ENCODE assay signal across 9 mouse cellular contexts in the genomic region with DNA sequence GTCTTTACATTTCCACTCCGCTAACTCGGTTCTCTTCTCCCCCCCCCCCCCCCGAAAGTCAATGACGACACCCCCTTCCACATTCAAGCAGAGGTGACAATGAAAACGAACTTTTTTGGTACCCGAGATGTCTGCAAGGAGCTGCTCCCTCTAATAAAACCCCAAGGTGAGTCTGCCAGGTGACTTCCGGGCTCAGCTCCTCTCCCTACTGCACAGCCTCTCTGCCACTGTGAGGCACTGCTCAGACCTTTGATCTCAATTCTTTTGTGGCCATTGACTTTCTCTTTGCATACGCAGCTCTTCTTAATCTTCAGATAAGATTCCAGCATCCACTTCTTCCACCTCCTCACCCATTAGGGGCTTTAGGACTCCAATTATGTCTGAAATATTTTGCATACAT. TPM values are rescaled to one million over a fixed set of nuclear protein-coding genes. Genes with fewer than 3 reads are reported as not detected.
DNase-seq lines count a peak whose midpoint lies in the region; ATAC-seq and TF ChIP-seq lines count a peak whose summit lies in the region.
"Had no signal": no experiment of that assay in that cellular context is flagged by ENCODE, and none has a peak within 500 bp of the region (broad histone marks: within the 10 kb centered on the region; RNA-seq: fewer than 3 reads in every experiment).

No protein-coding gene starts in this region.

- 70% methylated on average over 7 of the region's 8 CpGs for WGBS in heart, postnatal 0 days
- 74% methylated on average over 8 of the region's 8 CpGs for WGBS in embryonic facial prominence, embryonic 10.5 days
- WGBS in intestine, embryonic 15.5 days = 65% methylated on average over 8 of the region's 8 CpGs

- H3K27ac ChIP-seq in heart, postnatal 0 days (ENCODE audit: low read depth) = no peak overlapping the region
- H3K27ac ChIP-seq in embryonic facial prominence, embryonic 10.5 days (replicated peaks) = no peak overlapping the region
- H3K27ac ChIP-seq in intestine, embryonic 15.5 days = no peak overlapping the region

- no peaks in the 10 kb centered on the region for H3K27me3 ChIP-seq in heart, postnatal 0 days (ENCODE audit: control insufficient read depth, insufficient read depth, low read length)
- no peaks in the 10 kb centered on the region for H3K27me3 ChIP-seq in embryonic facial prominence, embryonic 10.5 days (replicated peaks; ENCODE audit: low read depth, poor library complexity, severe bottlenecking)
- no peaks in the 10 kb centered on the region for H3K27me3 ChIP-seq in intestine, embryonic 15.5 days (replicated peaks)
- H3K27me3 ChIP-seq in myocyte (ENCODE audit: control insufficient read depth, insufficient read depth, insufficient read length) = no peaks in the 10 kb centered on the region

- H3K4me3 ChIP-seq in heart, postnatal 0 days (ENCODE audit: low read depth, low read length) = no peak overlapping the region
- peak overlapping the region; percentile 81 for H3K4me3 ChIP-seq in embryonic facial prominence, embryonic 10.5 days
- H3K4me3 ChIP-seq in intestine, embryonic 15.5 days (replicated peaks) = peak overlapping the region; percentile 61
- H3K4me3 ChIP-seq in myocyte = peak overlapping the region; percentile 25

- H3K9me3 ChIP-seq in heart, postnatal 0 days (replicated peaks; ENCODE audit: control insufficient read depth, low read length) = no peaks in the 10 kb centered on the region
- no peaks in the 10 kb centered on the region for H3K9me3 ChIP-seq in embryonic facial prominence, embryonic 10.5 days
- no peaks in the 10 kb centered on the region for H3K9me3 ChIP-seq in intestine, embryonic 15.5 days
- H3K9me3 ChIP-seq: G1E had no signal

- peaks cover 14% of the 10 kb centered on the region for H3K4me1 ChIP-seq in heart, postnatal 0 days (ENCODE audit: control insufficient read depth, insufficient read depth)
- peaks cover 29% of the 10 kb centered on the region for H3K4me1 ChIP-seq in embryonic facial prominence, embryonic 10.5 days
- peaks cover 11% of the 10 kb centered on the region; the same call in 1 of the 2 replicates for H3K4me1 ChIP-seq in intestine, embryonic 15.5 days (replicated peaks)

- intact Hi-C loops in heart, postnatal 25 days (cut with DNase I) = no loop called here

- TF ChIP-seq CTCF in heart, postnatal 0 days (IDR thresholded peaks at IDR 0.05; ENCODE audit: low read depth) = no peak

- DNase-seq in heart, postnatal 0 days (ENCODE audit: low spot score) = no peak
- no peak for DNase-seq in heart, postnatal 25 days (ENCODE audit: low spot score)
- no peak for DNase-seq in embryonic facial prominence, embryonic 10.5 days (ENCODE audit: low spot score)
- no peak for DNase-seq in thymus, postnatal 25 days
- DNase-seq in layer of hippocampus, adult 11-12 months (ENCODE audit: low spot score) = no peak

- ATAC-seq in heart, postnatal 0 days (ENCODE audit: insufficient read depth, low read depth) = no peak
- peak; percentile 27; the same call in 1 of the 2 replicates for ATAC-seq in intestine, embryonic 15.5 days
- ATAC-seq in granulocyte monocyte progenitor cell, adult 5-6 weeks (replicated peaks; ENCODE audit: poor library complexity, severe bottlenecking) = no peak

- no peak for TF ChIP-seq POLR2A in myocyte (IDR thresholded peaks at IDR 0.05; ENCODE audit: insufficient read length, low read depth)

- H3ac ChIP-seq in myocyte (ENCODE audit: control insufficient read depth, insufficient read length) = no peak overlapping the region

- peak overlapping the region; percentile 75 for H3K4me2 ChIP-seq in heart, postnatal 0 days (ENCODE audit: low read depth, low read length)
- peak overlapping the region; percentile 79 for H3K4me2 ChIP-seq in intestine, embryonic 15.5 days (replicated peaks)
- no peak overlapping the region for H3K4me2 ChIP-seq in myocyte (ENCODE audit: low read depth)

- no peaks in the 10 kb centered on the region for H3K79me2 ChIP-seq in myocyte (ENCODE audit: control insufficient read depth, insufficient read depth)

- TF ChIP-seq EP300 in heart, postnatal 0 days (IDR thresholded peaks at IDR 0.05; ENCODE audit: low read depth) = no peak

- 0 out of 2 replicates have a peak, but pooled peaks cover 4% of the 10 kb centered on the region for H3K36me3 ChIP-seq in heart, postnatal 0 days (replicated peaks; ENCODE audit: control insufficient read depth, insufficient read depth, low read length)
- H3K36me3 ChIP-seq in embryonic facial prominence, embryonic 10.5 days (replicated peaks) = peaks cover 38% of the 10 kb centered on the region
- H3K36me3 ChIP-seq in intestine, embryonic 15.5 days = no peaks in the 10 kb centered on the region
- no peaks in the 10 kb centered on the region for H3K36me3 ChIP-seq in myocyte (ENCODE audit: control insufficient read depth, insufficient read depth)

- no peak overlapping the region for H3K9ac ChIP-seq in heart, postnatal 0 days (replicated peaks; ENCODE audit: low read depth, low read length)
- no peak overlapping the region for H3K9ac ChIP-seq in intestine, embryonic 15.5 days

TF ChIP-seq in myocyte, 11 proteins besides CTCF, POLR2A, EP300 and RAD21:
- TF ChIP-seq E2F4 (IDR thresholded peaks at IDR 0.05; ENCODE audit: insufficient read depth) = no peak
- TF ChIP-seq USF1 (IDR thresholded peaks at IDR 0.05; ENCODE audit: low read depth) = no peak
- TF ChIP-seq TCF3 (IDR thresholded peaks at IDR 0.05; ENCODE audit: insufficient read length, low read depth) = no peak
- no peak for TF ChIP-seq CEBPB (IDR thresholded peaks at IDR 0.05; ENCODE audit: insufficient read depth, poor library complexity, severe bottlenecking)
- no peak for TF ChIP-seq TCF12 (IDR thresholded peaks at IDR 0.05; ENCODE audit: insufficient read depth, poor library complexity, severe bottlenecking)
- no peak for TF ChIP-seq SRF (IDR thresholded peaks at IDR 0.05; ENCODE audit: control insufficient read depth, insufficient read length, low read depth)
- no peak for TF ChIP-seq REST (IDR thresholded peaks at IDR 0.05; ENCODE audit: insufficient read depth, insufficient read length)
- TF ChIP-seq POLR2AphosphoS2 (IDR thresholded peaks at IDR 0.05; ENCODE audit: insufficient read length, low read depth) = no peak
- no peak for TF ChIP-seq MAX (IDR thresholded peaks at IDR 0.05; ENCODE audit: low read depth)
- no peak for TF ChIP-seq MYOD1 (IDR thresholded peaks at IDR 0.05; ENCODE audit: control insufficient read depth in 1 of 3, insufficient read length in 2 of 3, low read depth in 2 of 3)
- no peak for TF ChIP-seq MYOG (IDR thresholded peaks at IDR 0.05; ENCODE audit: control insufficient read depth in 1 of 3, insufficient read depth in 1 of 3, insufficient read length in 2 of 3, low read depth in 2 of 3)
TF ChIP-seq in myocyte: peak in this region for 0.

RNA-seq across cellular contexts. Expression of a gene that starts 3.1 kb away (rescaled TPM):
- 17.2 and 55.5 TPM in 2 replicates for total RNA-seq in heart, postnatal 0 days (2014; rRNA removed; ENCODE audit: low replicate concordance)
- 54.5 and 56.1 TPM in 2 replicates for polyA plus RNA-seq in heart, postnatal 0 days (2015; fragmentation: Nextera tagmentation; extraction: Ambion mirVana)
- total RNA-seq in heart, postnatal 25 days (2021) = 10 to 100 TPM; 26.1 to 27.5 TPM
- 97.5 and 111 TPM in 2 replicates for polyA plus RNA-seq in embryonic facial prominence, embryonic 10.5 days (2016; fragmentation: Nextera tagmentation; extraction: Ambion mirVana)
- polyA plus RNA-seq in intestine, embryonic 15.5 days (2015; fragmentation: Nextera tagmentation; extraction: Ambion mirVana) = 119 and 122 TPM in 2 replicates
- polyA plus RNA-seq in myocyte (2012; fragmentation: generic; extraction: Trizol) = 19.9 TPM
- 20.6 and 26.7 TPM in 2 replicates for total RNA-seq in granulocyte monocyte progenitor cell, adult 5-6 weeks (2014; fragmentation: Nextera tagmentation)
- total RNA-seq in granulocyte monocyte progenitor cell, adult 5-6 weeks (2017) = 14.6 and 19.8 TPM in 2 replicates

RNA-seq across cellular contexts. Expression of a gene that starts 4.9 kb away (rescaled TPM):
- total RNA-seq in heart, postnatal 0 days (2014; rRNA removed; ENCODE audit: low replicate concordance) = 3.2 and 5.3 TPM in 2 replicates
- polyA plus RNA-seq in heart, postnatal 0 days (2015; fragmentation: Nextera tagmentation; extraction: Ambion mirVana) = 3.7 TPM in 2 replicates
- 1 to 10 TPM; 1.5 TPM for total RNA-seq in heart, postnatal 25 days (2021)
- 15.6 and 17.7 TPM in 2 replicates for polyA plus RNA-seq in embryonic facial prominence, embryonic 10.5 days (2016; fragmentation: Nextera tagmentation; extraction: Ambion mirVana)
- 8.7 and 9.9 TPM in 2 replicates for polyA plus RNA-seq in intestine, embryonic 15.5 days (2015; fragmentation: Nextera tagmentation; extraction: Ambion mirVana)
- polyA plus RNA-seq in myocyte (2012; fragmentation: generic; extraction: Trizol) = 3.6 TPM
- 3.5 and 10.8 TPM in 2 replicates for total RNA-seq in granulocyte monocyte progenitor cell, adult 5-6 weeks (2014; fragmentation: Nextera tagmentation)
- total RNA-seq in granulocyte monocyte progenitor cell, adult 5-6 weeks (2017) = 5.0 and 13.4 TPM in 2 replicates

RNA-seq across cellular contexts. Expression of a gene that starts 19.2 kb away (rescaled TPM):
- not detected in 2 replicates for total RNA-seq in heart, postnatal 0 days (2014; rRNA removed; ENCODE audit: low replicate concordance)
- polyA plus RNA-seq in heart, postnatal 0 days (2015; fragmentation: Nextera tagmentation; extraction: Ambion mirVana) = not detected in 2 replicates
- total RNA-seq in heart, postnatal 25 days (2021) = 1 to 10 TPM in 1 of 2 experiments, under 1 TPM in 1; 0.67 to 1.1 TPM
- not detected in 2 replicates for polyA plus RNA-seq in embryonic facial prominence, embryonic 10.5 days (2016; fragmentation: Nextera tagmentation; extraction: Ambion mirVana)
- not detected in 2 replicates for polyA plus RNA-seq in intestine, embryonic 15.5 days (2015; fragmentation: Nextera tagmentation; extraction: Ambion mirVana)
- polyA plus RNA-seq in myocyte (2012; fragmentation: generic; extraction: Trizol) = not detected
- not detected in 2 replicates for total RNA-seq in granulocyte monocyte progenitor cell, adult 5-6 weeks (2014; fragmentation: Nextera tagmentation)
- total RNA-seq in granulocyte monocyte progenitor cell, adult 5-6 weeks (2017) = not detected in 2 replicates
- polyA plus RNA-seq: G1E had no signal
